Mouse (Mus musculus) spleen, embryonic (tissue): Measurements from ENCODE around the gene Lrch3.

Experiments used
- CTCF ChIA-PET: fragments of 350-600 bp; sonication (Branson Sonifier 250); formaldehyde crosslinking; loops from one replicate; lab custom pipeline; 2022; lab: Charles Lee

The Lrch3 gene

GRCm38 (mm10) chr16:32980227-32980626 is 66.3 kb downstream of the Lrch3 start:
- CTCF ChIA-PET, result no interaction called here

GRCm38 (mm10) chr16:32981405-32981804 is 67.5 kb downstream of the Lrch3 start:
- CTCF ChIA-PET, result no interaction called here

- CTCF ChIA-PET, result no interaction called here
Observed at GRCm38 (mm10) chr16:32984631-32985030, 70.7 kb downstream of the Lrch3 start.

- CTCF ChIA-PET, result interaction anchor here (0.6 kb wide), 1 partner anchor 76 kb away, joined by 4 read pairs; no protein-coding TSS in a partner anchor
Observed at GRCm38 (mm10) chr16:32992158-32992557, 78.3 kb downstream of the Lrch3 start.

- CTCF ChIA-PET, result no interaction called here
Observed at GRCm38 (mm10) chr16:33005216-33005615, 91.3 kb downstream of the Lrch3 start.

GRCm38 (mm10) chr16:33006888-33007287 is 93.0 kb downstream of the Lrch3 start:
- CTCF ChIA-PET, result no interaction called here

GRCm38 (mm10) chr16:33007436-33007835 is 93.5 kb downstream of the Lrch3 start:
- CTCF ChIA-PET, result no interaction called here

- CTCF ChIA-PET, result interaction anchor here (0.6 kb wide), 1 partner anchor 684 kb away, joined by 7 read pairs; no protein-coding TSS in a partner anchor
Observed at GRCm38 (mm10) chr16:33010166-33010565, 96.3 kb downstream of the Lrch3 start.

- CTCF ChIA-PET, result interaction anchor here (0.5 kb wide), 1 partner anchor 125 kb away, joined by 5 read pairs; no protein-coding TSS in a partner anchor
Observed at GRCm38 (mm10) chr16:33013801-33014200, 99.9 kb downstream of the Lrch3 start.

- CTCF ChIA-PET, result no interaction called here
Observed at GRCm38 (mm10) chr16:33014921-33015320, 101.0 kb downstream of the Lrch3 start.

GRCm38 (mm10) chr16:33015396-33015907 is 101.6 kb downstream of the Lrch3 start:
- CTCF ChIA-PET, result no interaction called here

GRCm38 (mm10) chr16:33015986-33016385 is 102.1 kb downstream of the Lrch3 start:
- CTCF ChIA-PET, result no interaction called here

- CTCF ChIA-PET, result no interaction called here
Observed at GRCm38 (mm10) chr16:33017677-33018349, 103.9 kb downstream of the Lrch3 start.

GRCm38 (mm10) chr16:33019117-33019770 is 105.3 kb downstream of the Lrch3 start:
- CTCF ChIA-PET, result no interaction called here

- CTCF ChIA-PET, result no interaction called here
Observed at GRCm38 (mm10) chr16:33021381-33021780, 107.5 kb downstream of the Lrch3 start.

- CTCF ChIA-PET, result no interaction called here
Observed at GRCm38 (mm10) chr16:33023750-33024149, 109.8 kb downstream of the Lrch3 start.

GRCm38 (mm10) chr16:33024456-33025104 is 110.7 kb downstream of the Lrch3 start:
- CTCF ChIA-PET, result interaction anchor here (0.6 kb wide), 1 partner anchor 66 kb away, joined by 7 read pairs; no protein-coding TSS in a partner anchor

GRCm38 (mm10) chr16:33026357-33026756 is 112.5 kb downstream of the Lrch3 start:
- CTCF ChIA-PET, result interaction anchor here (0.8 kb wide), 1 partner anchor 51 kb away, joined by 3 read pairs; no protein-coding TSS in a partner anchor

- CTCF ChIA-PET, result no interaction called here
Observed at GRCm38 (mm10) chr16:33036006-33036405, 122.1 kb downstream of the Lrch3 start.

GRCm38 (mm10) chr16:33042682-33043081 is 128.8 kb downstream of the Lrch3 start:
- CTCF ChIA-PET, result interaction anchor here (0.6 kb wide), 1 partner anchor 932 kb away, joined by 3 read pairs; no protein-coding TSS in a partner anchor

GRCm38 (mm10) chr16:33043268-33043667 is 129.4 kb downstream of the Lrch3 start:
- CTCF ChIA-PET, result interaction anchor here (0.6 kb wide), 2 partner anchors 20 to 143 kb away, joined by 3 read pairs; no protein-coding TSS in a partner anchor

GRCm38 (mm10) chr16:33048004-33048403 is 134.1 kb downstream of the Lrch3 start:
- CTCF ChIA-PET, result no interaction called here
